Mouse (Mus musculus) common myeloid progenitor, adult 5-6 weeks (primary cell): Measurements from ENCODE around the gene Sox2. TPM values are rescaled to one million over a fixed set of nuclear protein-coding genes. Genes with fewer than 3 reads are reported as not detected.

ENCODE experiments used
- ATAC-seq: replicated peaks from 2 replicates; pipeline ENCODE4 v1.8.0; 2016; ENCODE audit warnings: low read depth, mild to moderate bottlenecking, moderate TSS enrichment, inconsistent platforms; ENCODE audit not compliant: poor library complexity, severe bottlenecking
- total RNA-seq: library from RNA; stranded (forward); fragments of 200-1000, 187-1606 nt; gene quantifications from 2 replicates; pipeline ENCODE4 v1.2.3, GENCODE M21; 2017

Gene Sox2
- not detected in 2 replicates for total RNA-seq

DNA sequence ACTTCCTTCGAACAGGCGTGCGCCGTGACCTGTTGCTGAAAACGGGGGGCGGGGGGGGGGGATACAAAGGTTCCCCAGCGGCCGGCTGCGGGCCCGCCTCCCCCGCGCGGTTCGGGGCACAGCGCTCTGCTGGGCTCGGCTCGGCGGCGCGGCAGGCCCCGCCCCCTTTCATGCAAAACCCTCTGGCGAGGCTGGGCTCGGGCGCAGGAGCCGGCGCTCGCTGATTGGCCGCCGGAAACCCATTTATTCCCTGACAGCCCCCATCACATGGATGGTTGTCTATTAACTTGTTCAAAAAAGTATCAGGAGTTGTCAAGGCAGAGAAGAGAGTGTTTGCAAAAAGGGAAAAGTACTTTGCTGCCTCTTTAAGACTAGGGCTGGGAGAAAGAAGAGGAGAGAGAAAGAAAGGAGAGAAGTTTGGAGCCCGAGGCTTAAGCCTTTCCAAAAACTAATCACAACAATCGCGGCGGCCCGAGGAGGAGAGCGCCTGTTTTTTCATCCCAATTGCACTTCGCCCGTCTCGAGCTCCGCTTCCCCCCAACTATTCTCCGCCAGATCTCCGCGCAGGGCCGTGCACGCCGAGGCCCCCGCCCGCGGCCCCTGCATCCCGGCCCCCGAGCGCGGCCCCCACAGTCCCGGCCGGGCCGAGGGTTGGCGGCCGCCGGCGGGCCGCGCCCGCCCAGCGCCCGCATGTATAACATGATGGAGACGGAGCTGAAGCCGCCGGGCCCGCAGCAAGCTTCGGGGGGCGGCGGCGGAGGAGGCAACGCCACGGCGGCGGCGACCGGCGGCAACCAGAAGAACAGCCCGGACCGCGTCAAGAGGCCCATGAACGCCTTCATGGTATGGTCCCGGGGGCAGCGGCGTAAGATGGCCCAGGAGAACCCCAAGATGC is at the start of gene Sox2:
Sox2 (plus strand) TSS at position 680 of the 895 bp plus-strand sequence.
- ATAC-seq: peak; percentile 52

DNA sequence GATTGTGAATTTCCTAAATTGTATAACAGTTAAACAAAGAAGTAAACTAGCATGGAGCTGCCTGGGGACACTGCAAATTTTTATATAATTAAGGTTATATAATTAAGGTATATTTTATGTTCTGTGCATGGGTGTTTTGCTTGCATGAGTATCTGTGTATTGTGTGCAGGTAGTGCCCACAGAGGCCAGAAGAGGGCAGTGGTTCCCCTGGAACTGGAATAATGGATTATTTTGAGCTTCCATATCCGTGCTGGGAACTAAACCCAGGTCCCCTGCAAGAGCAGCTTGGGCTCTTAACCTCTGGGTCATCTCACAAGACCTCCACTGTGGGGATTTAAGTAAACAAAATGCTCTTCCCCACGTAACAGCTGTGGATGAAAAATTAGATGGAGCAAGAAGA is 49.1 kb upstream of the Sox2 start:
- no peak for ATAC-seq

DNA sequence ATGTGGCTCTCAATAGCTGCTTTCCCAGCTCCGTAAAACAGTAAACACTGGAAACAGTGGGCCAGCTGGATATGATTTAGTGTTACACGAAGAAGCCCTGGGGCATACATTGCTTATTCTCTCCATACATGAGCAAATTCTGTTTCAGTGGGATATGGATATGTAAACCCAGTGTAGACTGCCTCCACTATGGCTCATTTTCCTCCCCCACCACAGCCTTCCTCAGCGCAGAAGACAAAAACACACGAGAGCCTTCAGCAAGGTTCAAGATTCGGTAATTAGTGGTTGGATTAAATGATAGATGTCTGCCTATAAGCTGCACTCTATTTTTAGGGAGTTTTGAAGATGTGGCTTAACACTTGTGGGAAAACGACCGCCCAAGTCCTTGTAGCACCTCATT is 36.1 kb upstream of the Sox2 start:
- ATAC-seq: no peak

DNA sequence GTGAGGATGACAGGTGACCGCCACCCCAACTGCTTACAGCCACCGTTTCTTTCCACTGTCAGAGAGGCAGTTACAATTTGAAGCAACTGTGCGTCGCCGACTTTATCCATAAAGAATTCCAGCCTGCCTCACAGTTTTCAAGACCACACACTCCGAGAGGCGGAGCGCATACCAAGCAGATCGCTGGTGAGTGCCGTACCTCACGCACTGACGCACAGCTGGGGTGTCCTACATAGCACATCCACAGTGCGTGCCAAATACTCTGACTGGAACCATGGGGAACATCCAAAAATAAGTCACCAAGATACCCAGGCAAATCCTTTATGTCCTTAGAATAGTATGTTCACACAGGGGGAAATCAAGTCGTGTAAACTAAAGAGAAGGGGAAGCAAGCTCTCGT is 34.7 kb upstream of the Sox2 start:
- no peak for ATAC-seq

DNA sequence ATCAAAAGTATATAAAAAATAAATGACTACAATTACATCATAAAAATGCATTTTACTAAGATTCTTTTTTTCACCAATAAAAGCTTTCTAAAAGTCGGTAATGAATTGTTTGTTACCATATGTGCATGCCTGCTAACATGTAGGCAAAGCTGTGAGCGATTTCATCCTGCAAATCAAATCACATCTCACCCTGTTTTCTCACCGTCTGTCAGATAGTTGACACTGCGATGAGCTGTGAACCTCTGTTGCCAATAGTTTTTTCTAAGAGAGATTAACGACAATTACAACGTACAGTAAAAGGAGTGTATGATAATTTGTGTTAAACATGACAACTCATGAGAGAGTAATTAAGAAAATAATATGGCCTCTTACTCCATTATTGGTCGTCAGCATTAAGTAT is 31.3 kb upstream of the Sox2 start:
- ATAC-seq: no peak

DNA sequence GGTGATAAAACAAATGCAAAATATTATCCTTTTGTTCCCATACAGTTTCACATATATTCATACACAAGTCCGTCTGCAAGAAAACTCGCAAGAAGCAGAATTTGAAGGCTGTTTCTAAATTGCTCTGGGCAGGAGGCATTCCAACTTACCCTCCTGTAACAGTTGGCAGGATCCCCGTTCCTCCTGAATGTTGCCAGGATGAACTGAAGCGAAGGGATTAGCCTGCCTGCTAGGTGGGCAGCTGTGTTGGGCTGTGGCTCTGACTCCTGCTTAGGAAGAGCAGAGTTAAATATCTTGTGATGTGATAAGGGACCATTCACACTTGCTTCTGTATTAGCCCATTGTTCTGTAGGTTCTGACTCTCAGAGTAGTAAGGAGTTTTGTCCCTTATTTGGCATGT is 30.1 kb upstream of the Sox2 start:
- no peak for ATAC-seq

DNA sequence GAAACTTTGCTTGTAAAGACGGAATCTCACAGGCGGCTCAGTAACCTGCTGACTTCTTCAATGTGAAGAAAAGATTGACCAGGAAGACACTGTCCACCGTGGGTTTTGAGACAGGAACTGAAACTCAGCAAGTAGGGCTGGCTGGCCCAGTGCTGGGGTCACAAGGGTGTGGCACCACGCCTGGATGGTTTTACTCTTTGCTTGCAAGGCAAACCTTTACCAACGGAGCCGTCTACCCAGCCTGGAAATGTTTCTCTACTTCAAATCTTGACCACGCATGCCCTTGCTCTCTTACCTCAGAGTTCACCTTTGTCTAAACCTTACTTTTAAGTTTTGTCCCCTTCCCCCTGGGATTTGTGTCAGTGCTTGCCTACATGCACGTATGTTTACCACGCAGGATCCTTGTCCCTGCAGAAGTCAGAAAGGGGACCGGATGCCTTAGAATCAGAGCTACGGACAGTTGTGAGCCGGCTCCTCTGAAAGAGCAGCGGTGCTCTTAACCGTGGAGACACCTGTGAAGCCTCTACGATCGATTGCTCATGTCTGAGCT is 25.4 kb upstream of the Sox2 start:
- no peak for ATAC-seq

DNA sequence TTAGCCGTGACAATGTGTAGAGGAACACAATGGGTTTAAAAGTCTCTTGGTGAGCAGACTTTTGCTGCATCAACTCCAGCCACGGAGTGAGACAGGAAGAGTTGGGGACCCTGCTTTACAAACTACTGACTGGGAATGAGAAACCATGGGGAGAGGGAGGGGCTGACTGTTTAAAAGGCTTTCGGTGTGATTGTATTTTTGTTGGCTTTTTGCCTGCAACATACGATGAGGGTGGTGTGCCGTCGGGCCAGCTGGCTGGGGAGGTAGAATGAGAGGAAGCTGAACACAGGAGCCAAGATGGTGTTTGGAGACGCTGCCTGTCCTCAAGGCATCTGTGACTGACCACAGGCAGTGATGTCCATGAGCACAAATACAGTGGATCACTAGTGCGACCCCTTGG is 23.7 kb upstream of the Sox2 start:
- ATAC-seq: no peak

DNA sequence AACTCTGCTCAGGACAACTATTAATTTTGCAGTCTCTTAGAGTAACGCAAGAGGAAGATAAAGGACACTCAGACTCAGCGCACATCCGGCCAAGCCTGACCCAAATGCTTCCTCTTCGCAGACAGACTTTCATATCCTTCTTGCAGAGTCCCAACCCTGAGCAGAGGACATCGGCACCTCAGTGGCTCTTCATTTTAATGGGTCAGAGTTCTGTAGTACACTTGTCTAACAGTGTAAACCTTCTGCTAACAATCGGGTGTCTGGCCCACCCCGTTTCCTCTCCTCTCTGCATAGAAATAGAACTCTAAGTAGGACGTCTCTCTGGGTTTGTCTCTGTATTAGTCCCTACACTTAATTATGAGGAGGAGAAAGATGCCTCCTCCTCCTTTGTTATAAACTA is 20.2 kb upstream of the Sox2 start:
- ATAC-seq: no peak

DNA sequence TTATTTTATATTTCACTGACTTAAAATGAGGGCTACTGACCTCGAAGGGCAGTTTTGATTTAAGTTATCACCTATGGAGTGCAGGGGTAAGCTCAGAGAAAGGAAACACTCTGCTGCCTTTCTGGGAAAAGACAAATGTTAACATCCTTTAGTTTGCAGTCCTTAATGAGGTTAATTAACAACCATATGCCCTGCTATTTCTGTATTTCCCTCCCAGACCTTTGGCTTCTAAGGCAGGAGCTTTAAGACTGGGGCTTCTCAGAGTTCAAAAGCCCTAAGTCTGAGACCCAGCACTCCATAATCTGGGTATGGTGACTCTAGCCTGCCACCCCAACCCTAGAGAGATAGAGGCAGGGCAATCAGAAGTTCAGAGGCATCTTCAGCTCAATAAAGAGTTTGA is 19.5 kb upstream of the Sox2 start:
- ATAC-seq: no peak

DNA sequence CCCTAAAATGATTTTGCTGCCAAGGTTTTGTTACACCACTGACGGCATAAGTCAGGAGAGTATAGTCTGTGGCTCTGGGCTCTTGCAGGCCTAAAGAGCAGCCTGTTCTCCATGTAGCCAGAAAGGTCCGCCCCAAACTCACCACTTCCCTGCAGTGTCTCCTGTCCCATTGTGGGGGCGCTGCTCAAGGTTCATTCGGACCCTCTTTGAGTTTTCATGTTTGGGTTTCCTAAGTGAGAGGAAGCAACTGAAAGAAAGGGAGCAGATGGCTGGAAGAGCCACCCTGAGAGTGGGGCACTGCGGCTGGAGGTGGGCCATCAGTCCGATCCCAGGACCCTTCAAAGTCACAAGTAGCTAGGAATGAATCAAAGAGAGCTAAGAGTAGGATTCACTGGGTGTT is 13.2 kb upstream of the Sox2 start:
- no peak for ATAC-seq

DNA sequence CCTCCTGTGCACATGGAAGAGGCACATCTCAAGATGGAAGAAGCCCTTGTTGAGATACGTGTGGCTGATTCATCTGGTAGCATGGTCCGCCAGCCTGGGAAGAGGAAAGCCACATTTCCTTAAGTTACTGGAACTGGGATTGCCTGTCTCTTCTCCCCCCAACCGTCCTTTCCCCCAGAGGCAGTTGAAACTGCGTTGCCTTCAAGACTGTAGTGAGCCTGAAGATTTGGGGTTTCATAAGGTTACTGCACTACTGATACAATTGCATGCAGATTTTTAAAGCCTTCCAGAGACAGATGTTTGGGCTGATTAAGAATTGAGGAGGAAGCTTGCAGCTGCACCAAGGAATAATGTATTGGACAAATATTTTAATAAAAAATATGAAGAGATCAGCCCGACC is 12.7 kb upstream of the Sox2 start:
- ATAC-seq: no peak

DNA sequence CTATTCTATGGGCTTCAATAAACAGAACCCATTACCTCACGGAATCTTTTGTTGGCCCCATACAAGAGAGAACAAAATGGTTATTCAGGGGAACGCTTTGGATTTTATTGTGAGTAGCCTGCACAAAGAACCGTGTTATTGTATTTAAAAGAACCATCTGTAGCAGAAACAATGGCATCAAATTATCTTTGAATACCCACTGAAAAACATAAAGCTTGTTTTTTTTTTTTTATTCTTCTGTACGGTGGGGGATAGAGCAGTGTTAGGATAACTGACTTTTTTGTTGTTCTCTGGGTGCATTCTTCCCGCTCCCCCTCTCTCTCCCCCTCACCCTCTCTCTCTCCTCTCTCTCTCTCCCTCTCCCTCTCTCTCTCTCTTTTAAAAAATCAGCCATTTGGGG is 12.3 kb upstream of the Sox2 start:
- no peak for ATAC-seq

DNA sequence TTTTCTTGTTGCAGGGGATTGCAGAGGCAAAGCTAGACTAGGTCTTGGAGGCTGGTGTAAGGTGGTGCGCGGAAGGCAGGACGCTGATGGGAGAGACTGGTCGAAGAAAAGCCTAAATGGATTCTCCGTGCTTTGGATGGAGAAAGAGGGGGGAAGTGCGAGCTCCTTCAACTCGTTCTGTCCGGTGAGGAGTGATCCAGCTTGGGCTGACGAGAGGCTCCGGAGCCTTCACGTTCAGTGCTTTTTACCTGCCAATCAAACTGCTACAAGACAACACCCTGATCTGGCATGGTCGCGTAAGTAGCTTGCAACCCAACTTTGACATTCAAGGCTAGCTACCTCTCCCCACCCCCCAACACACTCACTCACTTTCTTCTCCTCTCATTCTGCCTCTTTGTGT is 11.9 kb upstream of the Sox2 start:
- no peak for ATAC-seq

DNA sequence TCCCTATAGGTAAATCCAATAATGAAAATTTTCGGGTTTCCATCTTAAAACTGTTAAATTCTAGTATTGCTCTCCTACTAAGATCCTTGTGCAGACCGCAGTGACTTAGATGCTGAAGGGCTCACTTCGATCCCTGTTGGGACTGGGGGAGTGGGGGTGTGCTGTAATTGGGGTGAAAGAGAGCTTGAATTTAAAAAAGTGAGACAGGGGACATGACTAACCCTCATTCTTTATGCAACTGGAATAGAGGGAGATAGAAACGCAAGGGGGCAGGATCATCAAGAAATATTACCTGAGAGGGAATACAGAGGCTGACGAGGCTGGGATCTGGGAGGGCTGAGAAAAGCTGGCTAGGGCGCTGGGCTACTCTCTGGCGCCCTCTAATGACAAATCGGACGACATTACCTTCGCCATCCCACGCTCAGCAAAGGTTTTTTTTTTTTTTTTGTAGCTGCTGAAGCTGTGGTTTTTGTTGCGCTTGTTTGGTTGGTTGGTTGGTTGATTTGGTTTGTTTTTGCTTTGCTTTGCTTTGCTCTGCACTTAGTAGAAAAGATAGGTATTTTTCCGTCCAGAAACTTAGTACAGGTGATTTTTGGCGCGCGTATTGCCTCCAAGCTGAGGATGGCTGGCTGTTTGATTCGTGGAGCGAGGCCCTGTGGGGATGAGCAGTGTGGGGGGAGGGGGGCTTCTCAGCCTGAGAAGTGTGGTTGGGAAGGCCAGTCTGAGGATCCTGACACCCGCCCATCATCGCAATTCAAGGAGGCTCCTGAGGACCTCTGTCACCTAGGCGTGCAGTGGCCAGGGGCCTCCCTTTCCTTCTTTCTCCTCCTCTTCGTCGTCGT is 11.0 kb upstream of the Sox2 start:
- ATAC-seq: peak; percentile 47

DNA sequence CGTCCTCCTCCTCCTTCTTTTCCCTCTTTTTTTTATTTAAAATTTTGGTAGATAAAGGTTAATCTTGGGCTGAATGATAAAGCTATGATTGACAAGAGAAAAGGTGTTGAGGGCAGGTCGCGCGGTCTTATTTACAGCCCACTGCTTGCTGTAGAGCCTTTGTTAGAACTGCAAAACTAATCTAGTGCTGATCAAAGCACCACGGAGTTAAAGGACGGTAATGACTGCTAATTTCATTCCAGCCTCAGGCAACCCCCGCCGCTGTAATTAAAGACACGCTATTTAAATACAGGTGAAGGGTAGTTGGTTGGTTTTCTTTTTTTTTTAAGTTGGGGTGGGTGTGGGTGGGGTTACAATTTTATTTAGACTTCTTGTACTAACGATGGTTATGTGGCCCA is 10.3 kb upstream of the Sox2 start:
- no peak for ATAC-seq

DNA sequence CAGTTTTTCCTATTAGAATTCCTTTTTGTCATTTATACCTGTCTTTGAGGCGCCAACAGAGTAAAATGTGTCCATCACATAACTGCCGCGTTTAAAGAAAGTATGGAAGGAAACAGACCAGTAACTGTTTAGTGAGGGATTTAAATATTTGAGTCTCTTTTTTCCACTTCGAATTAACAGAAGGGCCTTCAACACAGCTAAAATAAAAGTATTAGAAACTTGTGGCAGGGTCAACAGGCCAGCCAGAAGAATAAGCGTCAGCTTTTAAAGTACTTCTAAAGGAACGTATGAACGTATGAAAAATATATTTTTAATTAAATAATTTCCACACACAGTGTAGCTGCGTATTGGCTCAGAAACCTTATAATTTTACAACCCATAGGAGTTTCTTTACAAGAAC is 9.9 kb upstream of the Sox2 start:
- ATAC-seq: no peak

DNA sequence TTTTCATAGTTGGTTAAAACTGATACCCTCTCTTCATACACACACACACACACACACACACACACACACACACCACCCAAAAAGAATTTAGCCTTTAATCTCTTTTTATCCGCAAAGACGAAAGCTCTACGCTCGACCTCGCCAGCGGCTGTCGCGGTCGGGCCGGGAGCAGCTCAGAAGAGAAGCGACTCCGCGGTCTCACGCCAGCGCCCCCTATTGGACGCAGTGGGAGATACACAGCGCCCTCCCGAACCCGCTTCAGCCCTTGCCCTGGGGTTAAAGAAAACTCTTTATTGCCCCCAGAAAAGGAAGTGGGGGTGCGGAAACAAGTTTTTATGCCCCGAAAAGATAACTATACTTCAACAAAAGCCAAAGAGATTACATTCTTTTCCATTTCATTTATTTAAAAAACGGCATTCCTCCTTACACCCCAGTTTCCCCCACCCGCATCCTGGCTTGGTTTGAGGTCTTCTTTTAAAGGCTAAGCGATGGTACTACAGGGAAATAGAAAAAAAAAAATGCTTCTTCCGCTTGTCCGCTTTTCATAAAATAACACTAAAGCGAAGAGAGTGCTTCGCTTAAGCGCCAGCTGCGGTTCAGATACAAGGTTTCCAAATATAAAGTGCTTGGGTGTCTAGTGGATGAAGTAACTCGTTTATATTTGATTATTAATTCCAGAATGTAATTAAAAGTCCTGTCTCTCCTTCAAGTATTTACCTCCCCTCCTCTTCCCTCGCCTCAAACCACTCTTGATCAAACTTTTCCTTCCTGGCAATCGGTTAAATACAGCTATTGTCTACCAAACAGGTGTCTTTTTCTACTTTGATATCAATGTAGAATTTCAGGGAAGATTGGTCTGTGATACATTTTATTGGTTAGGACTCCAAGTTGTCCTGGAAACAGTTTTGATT is 9.3 kb upstream of the Sox2 start:
- peak; percentile 63 for ATAC-seq

DNA sequence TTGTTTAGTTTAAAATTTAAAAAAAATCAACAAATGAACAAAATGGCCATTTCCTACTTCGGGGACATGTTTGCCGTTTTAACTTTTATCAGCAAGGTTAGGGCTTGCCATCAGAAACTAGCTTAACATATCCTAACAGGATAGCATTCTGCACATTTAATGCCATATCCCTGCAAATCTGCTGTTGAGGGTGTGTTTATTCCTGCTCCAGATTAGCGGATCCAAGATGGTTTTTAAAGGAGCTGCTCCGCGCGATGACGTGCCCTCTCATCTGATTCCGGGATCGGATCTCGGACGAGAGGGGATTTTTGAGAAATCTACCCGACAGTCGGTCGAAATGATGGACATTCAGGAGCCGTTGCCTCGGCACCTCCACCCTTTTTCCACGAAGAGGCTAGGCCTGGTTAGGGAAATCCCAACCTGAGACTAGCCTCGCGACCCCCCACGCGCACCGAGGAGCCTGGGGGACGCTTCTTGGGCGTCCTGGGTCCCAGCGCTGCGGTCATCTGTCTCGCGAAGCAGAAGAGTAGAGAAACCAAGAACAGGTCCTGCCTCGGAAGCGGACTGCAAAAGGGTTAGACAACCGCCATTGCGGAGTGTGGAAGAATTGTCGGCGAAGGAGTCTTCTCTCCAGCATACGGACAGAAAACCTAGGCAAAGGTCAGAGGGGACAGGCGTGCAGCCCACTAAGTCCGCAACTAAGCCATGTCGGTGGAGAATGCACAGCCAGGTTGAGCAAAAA is 8.3 kb upstream of the Sox2 start:
- ATAC-seq: no peak
